23 mouse cellular contexts compared by ENCODE assay signal in the genomic region with DNA sequence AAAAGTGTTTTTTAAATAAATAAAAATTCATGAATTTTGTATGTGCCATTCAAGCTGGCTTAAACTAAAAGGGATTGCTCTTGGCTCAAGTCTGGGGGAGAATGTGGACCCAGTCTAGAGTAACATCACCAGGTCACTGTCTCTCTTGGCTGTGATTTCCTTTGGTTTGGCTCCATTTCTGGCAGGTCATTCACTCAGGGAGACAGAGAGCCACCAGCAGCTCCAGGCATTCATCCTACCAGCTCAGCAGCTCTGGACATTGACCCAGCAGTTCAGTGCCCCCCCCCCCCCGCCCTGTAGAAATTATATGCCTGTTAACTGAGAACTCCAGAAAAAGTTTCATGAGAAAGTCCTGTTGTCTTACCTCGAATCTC.
DNase-seq lines count a peak whose midpoint lies in the region; TF ChIP-seq lines count a peak whose summit lies in the region.
"Had no signal": no experiment of that assay in that cellular context is flagged by ENCODE, and none has a peak within 500 bp of the region (broad histone marks: within the 10 kb centered on the region; RNA-seq: fewer than 3 reads in every experiment).

No protein-coding gene starts in this region.

- no peak overlapping the region for H3K27ac ChIP-seq in liver, adult 2 months (replicated peaks; ENCODE audit: insufficient read depth, low read depth, low read length)
- no peak overlapping the region for H3K27ac ChIP-seq in embryonic facial prominence, embryonic 10.5 days (replicated peaks)
- H3K27ac ChIP-seq: embryonic facial prominence, embryonic 13.5 days; forebrain, embryonic 12.5 days; forebrain, embryonic 15.5 days; heart, embryonic 13.5 days; hindbrain, embryonic 12.5 days; hindbrain, embryonic 15.5 days had no signal

- H3K79me2 ChIP-seq in liver, adult 2 months (ENCODE audit: control insufficient read depth, insufficient read depth, low read length), result no peaks in the 10 kb centered on the region

- no peaks in the 10 kb centered on the region for H3K27me3 ChIP-seq in liver, adult 2 months (ENCODE audit: control insufficient read depth, insufficient read depth, low read length)
- H3K27me3 ChIP-seq in embryonic facial prominence, embryonic 10.5 days (replicated peaks; ENCODE audit: low read depth, poor library complexity, severe bottlenecking), result no peaks in the 10 kb centered on the region
- H3K27me3 ChIP-seq: embryonic facial prominence, embryonic 13.5 days; forebrain, embryonic 12.5 days; forebrain, embryonic 15.5 days; heart, embryonic 13.5 days; hindbrain, embryonic 12.5 days; hindbrain, embryonic 15.5 days had no signal

- DNase-seq in kidney, adult 18-20 months, result peak; percentile 13
- DNase-seq in kidney, postnatal 14 days, result no peak
- DNase-seq in kidney, adult 9 months, result peak; percentile 66
- DNase-seq in kidney, postnatal 4 days, result no peak
- DNase-seq in liver, adult 2 months (ENCODE audit: extremely low read depth, low read depth, low spot score), result peak; percentile 96
- DNase-seq in liver, result no peak
- no peak for DNase-seq in embryonic facial prominence, embryonic 10.5 days (ENCODE audit: low spot score)
- DNase-seq: adrenal gland, adult 2 months; adrenal gland, postnatal 14 days; cerebellum, adult 11 months; cerebellum, adult 2 months; cerebellum, adult 9-11 months; cerebellum, postnatal 25 days; gastrocnemius, postnatal 25 days; heart, adult 18-20 months; heart, postnatal 14 days had no signal

- no peak for TF ChIP-seq CTCF in liver, adult 2 months (IDR thresholded peaks at IDR 0.05; ENCODE audit: low read depth, low read length)

- H3K36me3 ChIP-seq in liver, adult 2 months (ENCODE audit: control insufficient read depth, insufficient read depth, low read length), result no peaks in the 10 kb centered on the region
- H3K36me3 ChIP-seq in embryonic facial prominence, embryonic 10.5 days (replicated peaks), result no peaks in the 10 kb centered on the region
- H3K36me3 ChIP-seq: embryonic facial prominence, embryonic 13.5 days; forebrain, embryonic 12.5 days; forebrain, embryonic 15.5 days; heart, embryonic 13.5 days; hindbrain, embryonic 12.5 days; hindbrain, embryonic 15.5 days had no signal

- WGBS in liver, adult 2 months, result 29% methylated on average over 2 of the region's 2 CpGs
- 65% methylated on average over 2 of the region's 2 CpGs for WGBS in embryonic facial prominence, embryonic 10.5 days

- no peak for TF ChIP-seq POLR2A in liver, adult 2 months (IDR thresholded peaks at IDR 0.05; ENCODE audit: extremely low read depth, insufficient read depth, low read length)

- no peaks in the 10 kb centered on the region for H3K9me3 ChIP-seq in embryonic facial prominence, embryonic 10.5 days
- H3K9me3 ChIP-seq: forebrain, embryonic 12.5 days; hindbrain, embryonic 12.5 days; hindbrain, embryonic 15.5 days had no signal

- no peak overlapping the region for H3K9ac ChIP-seq in liver, adult 2 months (ENCODE audit: low read depth, low read length)
- H3K9ac ChIP-seq: embryonic facial prominence, embryonic 13.5 days; forebrain, embryonic 12.5 days; forebrain, embryonic 15.5 days; heart, embryonic 13.5 days; hindbrain, embryonic 12.5 days; hindbrain, embryonic 15.5 days had no signal

- H3K4me1 ChIP-seq in liver, adult 2 months (ENCODE audit: control insufficient read depth, insufficient read depth, low read length), result peaks cover 10% of the 10 kb centered on the region
- 0 out of 2 replicates have a peak, but pooled peaks cover 2% of the 10 kb centered on the region for H3K4me1 ChIP-seq in embryonic facial prominence, embryonic 10.5 days
- H3K4me1 ChIP-seq: embryonic facial prominence, embryonic 13.5 days; forebrain, embryonic 12.5 days; forebrain, embryonic 15.5 days; hindbrain, embryonic 12.5 days; hindbrain, embryonic 15.5 days had no signal

- no peak overlapping the region for H3K4me3 ChIP-seq in liver, adult 2 months (ENCODE audit: insufficient read depth, low read depth, low read length)
- H3K4me3 ChIP-seq in embryonic facial prominence, embryonic 10.5 days, result no peak overlapping the region
- H3K4me3 ChIP-seq: embryonic facial prominence, embryonic 13.5 days; erythroblast, embryonic 14.5 days; forebrain, embryonic 12.5 days; forebrain, embryonic 15.5 days; heart, embryonic 13.5 days; hindbrain, embryonic 12.5 days; hindbrain, embryonic 15.5 days had no signal

Comparison
In these comparisons a context has a peak if more than half of its experiments do, and no peak if none do; other contexts are left out.
1. DNase-seq: peak in kidney, adult 18-20 months (single experiment), kidney, adult 9 months (single experiment) and liver, adult 2 months (single experiment); none in kidney, postnatal 14 days (single experiment), kidney, postnatal 4 days (0 of 2), liver (single experiment) and embryonic facial prominence, embryonic 10.5 days (single experiment).